Mouse (Mus musculus): Measurements from ENCODE around the gene Plppr1.
A peak's percentile ranks its signal among the peaks of the same experiment; 100 is the strongest.
"Not testable (repeated sequence)": the region's sequence is repeated elsewhere in the genome, so short reads cannot be mapped to it uniquely, and the experiment has no call there.

Plppr1 gene

GRCm38 (mm10) chr4:49348677-49349076, 289.6 kb downstream of the Plppr1 start:
- Histone ChIP-seq H3K4me3 (replicated peaks; ENCODE audit: low read length) (no peak overlapping the region), H3K27me3 (ENCODE audit: insufficient read depth, low read length) (no peaks in the 10 kb centered on the region), H3K9me3 (ENCODE audit: low read length) (peaks cover 22% of the 10 kb centered on the region), H3K36me3 (ENCODE audit: insufficient read depth, low read length) (no peaks in the 10 kb centered on the region), H3K4me1 (replicated peaks; ENCODE audit: low read depth, low read length) (no peaks in the 10 kb centered on the region)
- TF ChIP-seq CTCF (conservative IDR thresholded peaks at IDR 0.05; ENCODE audit: low read length) (no peak), POU5F1 (IDR thresholded peaks at IDR 0.05; ENCODE audit: borderline replicate concordance, low read length) (no peak), NANOG (IDR thresholded peaks at IDR 0.05; ENCODE audit: borderline replicate concordance, low read length) (no peak)

- no peaks in the 10 kb centered on the region for H3K36me3 ChIP-seq (ENCODE audit: insufficient read depth, low read length)
Observed at GRCm38 (mm10) chr4:49350470-49350869, 291.4 kb downstream of the Plppr1 start.

GRCm38 (mm10) chr4:49357097-49357496, 298.0 kb downstream of the Plppr1 start:
- H3K9me3 ChIP-seq (ENCODE audit: low read length) = peaks cover 16% of the 10 kb centered on the region
- TF ChIP-seq CTCF (conservative IDR thresholded peaks at IDR 0.05; ENCODE audit: low read length) (no peak), NANOG (IDR thresholded peaks at IDR 0.05; ENCODE audit: borderline replicate concordance, low read length) (no peak), POU5F1 (IDR thresholded peaks at IDR 0.05; ENCODE audit: borderline replicate concordance, low read length) (no peak)

More at GRCm38 (mm10) chr4:49350470-49350869, 291.4 kb downstream of the Plppr1 start:
- no peak for TF ChIP-seq CTCF (conservative IDR thresholded peaks at IDR 0.05; ENCODE audit: low read length)
- TF ChIP-seq POU5F1 (IDR thresholded peaks at IDR 0.05; ENCODE audit: borderline replicate concordance, low read length) = no peak
- TF ChIP-seq NANOG (IDR thresholded peaks at IDR 0.05; ENCODE audit: borderline replicate concordance, low read length) = no peak
- Histone ChIP-seq H3K27me3 (ENCODE audit: insufficient read depth, low read length) (no peaks in the 10 kb centered on the region), H3K4me1 (replicated peaks; ENCODE audit: low read depth, low read length) (no peaks in the 10 kb centered on the region), H3K9me3 (ENCODE audit: low read length) (peaks cover 22% of the 10 kb centered on the region), H3K4me3 (replicated peaks; ENCODE audit: low read length) (no peak overlapping the region)

GRCm38 (mm10) chr4:49368046-49368445, 309.0 kb downstream of the Plppr1 start:
- peak; percentile 44; the same call in 1 of the 2 replicates for TF ChIP-seq NANOG (IDR thresholded peaks at IDR 0.05; ENCODE audit: borderline replicate concordance, low read length)
- not testable (repeated sequence) for H3K4me3 ChIP-seq (replicated peaks; ENCODE audit: low read length)

More at GRCm38 (mm10) chr4:49357097-49357496, 298.0 kb downstream of the Plppr1 start:
- no peaks in the 10 kb centered on the region for H3K36me3 ChIP-seq (ENCODE audit: insufficient read depth, low read length)
- no peak overlapping the region for H3K4me3 ChIP-seq (replicated peaks; ENCODE audit: low read length)
- no peaks in the 10 kb centered on the region for H3K27me3 ChIP-seq (ENCODE audit: insufficient read depth, low read length)
- H3K4me1 ChIP-seq (replicated peaks; ENCODE audit: low read depth, low read length) = no peaks in the 10 kb centered on the region

GRCm38 (mm10) chr4:49383576-49384318, 324.7 kb downstream of the Plppr1 start:
- not testable (repeated sequence) for H3K4me1 ChIP-seq (replicated peaks; ENCODE audit: low read depth, low read length); H3K36me3 ChIP-seq (ENCODE audit: insufficient read depth, low read length); H3K4me3 ChIP-seq (replicated peaks; ENCODE audit: low read length); H3K9me3 ChIP-seq (ENCODE audit: low read length); H3K27me3 ChIP-seq (ENCODE audit: insufficient read depth, low read length)

More at GRCm38 (mm10) chr4:49368046-49368445, 309.0 kb downstream of the Plppr1 start:
- H3K27me3 ChIP-seq (ENCODE audit: insufficient read depth, low read length); H3K36me3 ChIP-seq (ENCODE audit: insufficient read depth, low read length); H3K4me1 ChIP-seq (replicated peaks; ENCODE audit: low read depth, low read length): not testable (repeated sequence)
- H3K9me3 ChIP-seq (ENCODE audit: low read length) = peaks cover 28% of the 10 kb centered on the region

- H3K27me3 ChIP-seq (ENCODE audit: insufficient read depth, low read length) = no peaks in the 10 kb centered on the region
- no peaks in the 10 kb centered on the region for H3K9me3 ChIP-seq (ENCODE audit: low read length)
- H3K4me1 ChIP-seq (replicated peaks; ENCODE audit: low read depth, low read length) = no peaks in the 10 kb centered on the region
- no peaks in the 10 kb centered on the region for H3K36me3 ChIP-seq (ENCODE audit: insufficient read depth, low read length)
- no peak for TF ChIP-seq NANOG (IDR thresholded peaks at IDR 0.05; ENCODE audit: borderline replicate concordance, low read length)
- TF ChIP-seq POU5F1 (IDR thresholded peaks at IDR 0.05; ENCODE audit: borderline replicate concordance, low read length) = no peak
- no peak for TF ChIP-seq CTCF (conservative IDR thresholded peaks at IDR 0.05; ENCODE audit: low read length)
- no peak overlapping the region for H3K4me3 ChIP-seq (replicated peaks; ENCODE audit: low read length)
Observed at GRCm38 (mm10) chr4:49386873-49387272, 327.8 kb downstream of the Plppr1 start.
